Mouse (Mus musculus) heart, postnatal 0 days (tissue): ENCODE results near the gene Fam172a. TPM values are rescaled to one million over a fixed set of nuclear protein-coding genes. Genes with fewer than 3 reads are reported as not detected.

Source experiments
- ATAC-seq: fragments of 200-750 bp; cut with Nextera tagmentation; 2 replicates; pipeline ENCODE4 v1.8.0; 2017; ENCODE audit warnings: low read depth, moderate number of reproducible peaks, moderate library complexity; ENCODE audit not compliant: insufficient read depth
- DNase-seq: peaks from one replicate; pipeline ENCODE4 v3.0.0-alpha.2; 2016; ENCODE audit warnings: low spot score
- H3K27ac ChIP-seq: fragments of 300-500 bp; sonication (generic); 2 replicates; pipeline ENCODE4 v1.5.1; 2014; ENCODE audit warnings: low read depth, mild to moderate bottlenecking
- H3K27me3 ChIP-seq: fragments of 300-500 bp; sonication (generic); 2 replicates; pipeline ENCODE4 v1.6.1; 2014; ENCODE audit warnings: low read length, mixed read lengths; ENCODE audit not compliant: control insufficient read depth, insufficient read depth
- H3K36me3 ChIP-seq: fragments of 300-500 bp; sonication (generic); replicated peaks from 2 replicates; pipeline ENCODE4 v1.6.1; 2014; ENCODE audit warnings: low read length, mixed read lengths; ENCODE audit not compliant: control insufficient read depth, insufficient read depth
- H3K4me1 ChIP-seq: fragments of 300-500 bp; sonication (generic); 2 replicates; pipeline ENCODE4 v1.6.1; 2014; ENCODE audit warnings: antibody characterized with exemption; ENCODE audit not compliant: control insufficient read depth, insufficient read depth
- H3K4me2 ChIP-seq: fragments of 300-500 bp; sonication (generic); 2 replicates; pipeline ENCODE4 v1.6.1; 2014; ENCODE audit warnings: low read depth, mild to moderate bottlenecking, low read length, moderate library complexity
- H3K4me3 ChIP-seq: fragments of 300-500 bp; sonication (generic); 2 replicates; pipeline ENCODE4 v1.5.1; 2014; ENCODE audit warnings: low read depth, low read length
- H3K9ac ChIP-seq: fragments of 300-500 bp; sonication (generic); replicated peaks from 2 replicates; pipeline ENCODE4 v1.6.1; 2014; ENCODE audit warnings: low read depth, low read length, mixed read lengths
- H3K9me3 ChIP-seq: fragments of 300-500 bp; sonication (generic); replicated peaks from 2 replicates; pipeline ENCODE4 v1.6.1; 2016; ENCODE audit warnings: low read length; ENCODE audit not compliant: control insufficient read depth
- CTCF ChIP-seq: IDR thresholded peaks from 2 replicates; pipeline ENCODE4 v1.5.1; 2016; ENCODE audit warnings: antibody characterized with exemption, control low read depth, low read depth
- EP300 ChIP-seq: IDR thresholded peaks from 2 replicates; pipeline ENCODE4 v1.6.1; 2016; ENCODE audit warnings: antibody characterized with exemption, low read depth
- WGBS: fragments of 180-500 bp; shearing (Covaris S2); extraction: QIAGEN DNeasy Blood & Tissue Kit; methylation state at CpG from one replicate; pipeline ENCODE4 v1.1.7; 2014; 5-methylcytosine and 5-hydroxymethylcytosine counted together
- polyA plus RNA-seq: library from polyadenylated mRNA; unstranded; fragments of >200 nt; fragmentation: Nextera tagmentation; extraction: Ambion mirVana; gene quantifications from 2 replicates; pipeline ENCODE4 v1.2.1, GENCODE M21; 2015
- total RNA-seq: library from RNA; depleted of rRNA; stranded (reverse); fragments of >200 nt; gene quantifications from 2 replicates; pipeline ENCODE4 v1.2.3, GENCODE M21; 2014; ENCODE audit warnings: low replicate concordance

Fam172a gene
- total and polyA plus RNA-seq, 2 experiments from 2014 or later, result 11.2 to 14.8 TPM

GRCm38 (mm10) chr13:77878120-77878519 is 176.3 kb downstream of the Fam172a start:
- Histone ChIP-seq H3K4me2 (no peak overlapping the region), H3K9me3 (no peaks in the 10 kb centered on the region), H3K27me3 (no peaks in the 10 kb centered on the region), H3K27ac (no peak overlapping the region), H3K4me3 (no peak overlapping the region), H3K4me1 (no peaks in the 10 kb centered on the region), H3K36me3 (no peaks in the 10 kb centered on the region), H3K9ac (no peak overlapping the region)
- ATAC-seq (no peak), DNase-seq (no peak)
- 83% methylated on average over 4 of the region's 4 CpGs for WGBS
- TF ChIP-seq CTCF (no peak), EP300 (no peak)

DNA sequence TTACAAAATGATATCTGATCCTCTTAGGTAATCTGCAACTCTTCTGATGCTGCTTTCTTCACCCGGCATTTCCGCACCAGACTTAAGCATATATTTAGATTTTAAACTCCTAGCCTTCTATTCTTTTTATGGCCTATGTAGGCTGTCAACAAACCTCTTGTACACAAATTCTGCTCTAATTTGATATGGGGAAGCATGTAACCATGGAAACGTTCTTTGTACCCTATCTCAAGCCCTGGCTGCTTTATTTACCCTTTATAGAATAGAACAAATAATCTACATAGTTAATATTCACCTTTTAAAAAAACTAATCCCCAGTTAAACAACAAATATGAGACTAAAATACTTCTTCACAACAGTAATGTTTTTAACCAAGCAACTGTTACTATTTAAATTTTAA is 176.7 kb downstream of the Fam172a start:
- H3K36me3 ChIP-seq, result no peaks in the 10 kb centered on the region
- H3K9me3 ChIP-seq, result no peaks in the 10 kb centered on the region
- no peaks in the 10 kb centered on the region for H3K27me3 ChIP-seq
- 84% methylated on average over 3 of the region's 3 CpGs for WGBS
- no peak overlapping the region for H3K4me3 ChIP-seq
- H3K4me1 ChIP-seq, result no peaks in the 10 kb centered on the region
- ATAC-seq (no peak), DNase-seq (no peak)
- H3K9ac ChIP-seq, result no peak overlapping the region
- TF ChIP-seq CTCF, result no peak
- TF ChIP-seq EP300, result no peak
- H3K4me2 ChIP-seq, result no peak overlapping the region
- no peak overlapping the region for H3K27ac ChIP-seq

DNA sequence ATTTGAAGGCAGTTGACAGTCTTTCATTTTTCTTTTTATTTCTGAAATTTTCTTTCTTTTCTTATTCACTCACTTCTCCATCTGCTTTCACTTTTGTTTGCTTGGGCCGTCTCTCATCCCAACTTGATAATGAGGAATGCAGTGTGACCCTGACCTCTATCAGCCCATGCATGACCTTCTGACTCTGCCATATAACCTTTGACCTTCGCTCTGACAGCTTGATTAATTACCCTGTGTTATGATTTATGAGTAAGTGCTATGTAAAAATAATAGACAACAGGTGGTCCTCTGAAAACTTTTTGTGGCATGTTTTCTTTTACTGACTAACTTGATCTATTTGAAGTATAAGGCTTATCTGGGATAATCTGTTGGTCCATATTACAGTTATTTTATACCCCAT is 195.8 kb downstream of the Fam172a start:
- WGBS, result 58% methylated on average over 2 of the region's 2 CpGs
- Histone ChIP-seq H3K4me3 (no peak overlapping the region), H3K4me1 (no peaks in the 10 kb centered on the region), H3K27me3 (no peaks in the 10 kb centered on the region), H3K36me3 (no peaks in the 10 kb centered on the region), H3K4me2 (no peak overlapping the region), H3K27ac (no peak overlapping the region), H3K9ac (no peak overlapping the region), H3K9me3 (no peaks in the 10 kb centered on the region)
- TF ChIP-seq CTCF, result no peak
- no peak for TF ChIP-seq EP300
- no peak for ATAC-seq
- DNase-seq, result no peak

DNA sequence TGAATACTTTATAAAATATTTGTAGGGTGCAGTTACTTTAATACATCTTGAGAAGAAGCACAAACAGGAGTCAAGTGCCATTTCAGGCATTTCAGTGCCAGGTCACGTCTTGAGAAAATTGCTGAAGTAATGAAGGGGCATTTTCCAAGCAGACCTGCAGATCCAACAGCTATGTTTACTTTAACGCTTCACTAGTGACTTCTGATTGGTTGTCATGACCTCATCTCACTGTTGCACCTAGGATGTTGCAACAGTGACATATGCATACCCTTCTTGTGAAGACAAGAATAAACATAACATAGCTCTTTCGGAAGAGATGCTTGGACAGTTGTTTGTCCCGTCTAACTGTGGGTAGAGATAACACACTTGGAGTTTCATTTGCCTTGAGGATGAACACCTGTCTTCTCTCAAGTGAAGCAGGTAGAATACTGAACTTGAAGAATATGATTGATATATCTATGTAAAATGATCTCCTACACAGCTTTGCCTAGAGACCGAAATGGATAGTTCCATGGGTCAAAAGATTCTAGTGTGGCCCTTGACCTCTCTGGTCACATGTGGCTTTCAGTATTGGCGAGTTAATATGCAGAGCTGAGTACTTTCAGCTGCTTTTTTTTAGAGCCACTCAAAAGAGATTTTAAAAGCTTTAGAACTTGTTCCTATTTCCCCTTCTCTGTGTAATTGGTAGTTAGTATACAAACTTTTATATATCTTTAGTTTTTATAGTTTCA is 196.4 kb downstream of the Fam172a start:
- no peak for TF ChIP-seq EP300
- no peak for TF ChIP-seq CTCF
- H3K4me2 ChIP-seq, result no peak overlapping the region
- no peaks in the 10 kb centered on the region for H3K4me1 ChIP-seq
- no peak overlapping the region for H3K4me3 ChIP-seq
- H3K36me3 ChIP-seq, result 0 out of 2 replicates have a peak, but pooled peaks cover 2% of the 10 kb centered on the region
- H3K27me3 ChIP-seq, result no peaks in the 10 kb centered on the region
- no peak for DNase-seq
- no peak for ATAC-seq
- H3K27ac ChIP-seq, result no peak overlapping the region
- WGBS, result 69% methylated on average over 6 of the region's 6 CpGs
- H3K9me3 ChIP-seq, result no peaks in the 10 kb centered on the region
- H3K9ac ChIP-seq, result no peak overlapping the region

- ATAC-seq (no peak), DNase-seq (no peak)
- no peak overlapping the region for H3K27ac ChIP-seq
- TF ChIP-seq EP300 (no peak), CTCF (no peak)
- H3K9me3 ChIP-seq, result no peaks in the 10 kb centered on the region
- 32% methylated on average over 1 of the region's 1 CpGs for WGBS
- H3K4me1 ChIP-seq, result no peaks in the 10 kb centered on the region
- no peaks in the 10 kb centered on the region for H3K27me3 ChIP-seq
- H3K4me3 ChIP-seq, result no peak overlapping the region
- H3K4me2 ChIP-seq, result no peak overlapping the region
- H3K36me3 ChIP-seq, result 0 out of 2 replicates have a peak, but pooled peaks cover 3% of the 10 kb centered on the region
- no peak overlapping the region for H3K9ac ChIP-seq
These were observed 197.9 kb downstream of the Fam172a start for GRCm38 (mm10) chr13:77899725-77900124.

DNA sequence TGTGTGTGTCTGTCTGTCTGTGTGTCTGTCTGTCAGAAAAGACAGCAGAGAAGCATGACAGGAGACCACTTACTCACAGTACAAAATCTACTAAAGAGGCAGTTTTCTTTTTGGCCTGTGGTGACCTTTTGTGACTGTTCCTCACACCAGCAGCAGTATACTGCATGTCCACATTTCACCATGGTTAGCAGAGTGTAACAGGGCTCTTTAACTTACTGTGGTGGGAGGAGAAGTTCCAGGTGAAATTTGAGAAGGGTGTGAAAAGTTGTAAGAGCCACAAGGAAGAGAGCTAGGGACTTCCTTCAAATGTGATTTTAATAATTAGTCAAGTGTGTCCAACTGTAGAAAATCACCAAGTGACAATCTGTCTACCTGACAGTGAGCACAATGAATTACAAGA is 199.0 kb downstream of the Fam172a start:
- Histone ChIP-seq H3K36me3 (0 out of 2 replicates have a peak, but pooled peaks cover 3% of the 10 kb centered on the region), H3K4me1 (no peaks in the 10 kb centered on the region), H3K27me3 (no peaks in the 10 kb centered on the region), H3K9me3 (no peaks in the 10 kb centered on the region), H3K27ac (no peak overlapping the region), H3K4me2 (no peak overlapping the region), H3K9ac (no peak overlapping the region), H3K4me3 (no peak overlapping the region)
- TF ChIP-seq EP300 (no peak), CTCF (no peak)
- DNase-seq (no peak), ATAC-seq (no peak)
